Comparison of ENCODE assay signal across 22 mouse cellular contexts in genomic region chr3:34679439-34679838, GRCm38 (mm10). TPM values are rescaled to one million over a fixed set of nuclear protein-coding genes. Genes with fewer than 3 reads are reported as not detected.
A peak's percentile ranks its signal among the peaks of the same experiment; 100 is the strongest.
DNase-seq lines count a peak whose midpoint lies in the region; ATAC-seq and TF ChIP-seq lines count a peak whose summit lies in the region.
"Had no signal": no experiment of that assay in that cellular context is flagged by ENCODE, and none has a peak within 500 bp of the region (broad histone marks: within the 10 kb centered on the region; RNA-seq: fewer than 3 reads in every experiment).

No protein-coding gene starts in this region.

- H3K4me3 ChIP-seq in forebrain, embryonic 10.5 days = no peak overlapping the region
- H3K4me3 ChIP-seq in forebrain, embryonic 16.5 days (replicated peaks; ENCODE audit: low read length) = no peak overlapping the region
- no peak overlapping the region for H3K4me3 ChIP-seq in hindbrain, embryonic 12.5 days
- H3K4me3 ChIP-seq in hindbrain, postnatal 0 days (ENCODE audit: low read length) = no peak overlapping the region
- H3K4me3 ChIP-seq in neural tube, embryonic 11.5 days (ENCODE audit: low read depth, low read length) = no peak overlapping the region
- H3K4me3 ChIP-seq in midbrain, embryonic 13.5 days (replicated peaks) = no peak overlapping the region
- H3K4me3 ChIP-seq: embryonic facial prominence, embryonic 15.5 days; erythroblast, embryonic 14.5 days; gastrocnemius, adult 2 months; heart, embryonic 12.5 days; hindbrain, embryonic 13.5 days; intestine, embryonic 15.5 days had no signal

- H3K27me3 ChIP-seq in forebrain, embryonic 10.5 days (ENCODE audit: poor library complexity, severe bottlenecking) = no peaks in the 10 kb centered on the region
- no peaks in the 10 kb centered on the region for H3K27me3 ChIP-seq in forebrain, embryonic 16.5 days (replicated peaks; ENCODE audit: control insufficient read depth, insufficient read depth, low read length)
- no peaks in the 10 kb centered on the region for H3K27me3 ChIP-seq in hindbrain, embryonic 12.5 days
- H3K27me3 ChIP-seq in hindbrain, postnatal 0 days (ENCODE audit: insufficient read depth, low read length) = no peaks in the 10 kb centered on the region
- H3K27me3 ChIP-seq in neural tube, embryonic 11.5 days (ENCODE audit: control insufficient read depth, insufficient read depth, low read length) = no peaks in the 10 kb centered on the region
- no peaks in the 10 kb centered on the region for H3K27me3 ChIP-seq in midbrain, embryonic 13.5 days
- H3K27me3 ChIP-seq: embryonic facial prominence, embryonic 15.5 days; intestine, embryonic 15.5 days had no signal

- WGBS in forebrain, embryonic 10.5 days = 46% methylated on average over 2 of the region's 2 CpGs
- WGBS in forebrain, embryonic 16.5 days = 19% methylated on average over 2 of the region's 2 CpGs
- WGBS in hindbrain, embryonic 12.5 days = 25% methylated on average over 2 of the region's 2 CpGs
- WGBS in hindbrain, postnatal 0 days = 24% methylated on average over 2 of the region's 2 CpGs
- WGBS in neural tube, embryonic 11.5 days = 39% methylated on average over 2 of the region's 2 CpGs
- WGBS in midbrain, embryonic 13.5 days = 15% methylated on average over 2 of the region's 2 CpGs

- H3K9me3 ChIP-seq in forebrain, embryonic 10.5 days = no peaks in the 10 kb centered on the region
- no peaks in the 10 kb centered on the region for H3K9me3 ChIP-seq in forebrain, embryonic 16.5 days (ENCODE audit: control insufficient read depth, low read length)
- H3K9me3 ChIP-seq in hindbrain, embryonic 12.5 days (replicated peaks) = no peaks in the 10 kb centered on the region
- H3K9me3 ChIP-seq in hindbrain, postnatal 0 days (ENCODE audit: low read length) = no peaks in the 10 kb centered on the region
- no peaks in the 10 kb centered on the region for H3K9me3 ChIP-seq in neural tube, embryonic 11.5 days (ENCODE audit: control insufficient read depth, low read length)
- H3K9me3 ChIP-seq in midbrain, embryonic 13.5 days = no peaks in the 10 kb centered on the region
- H3K9me3 ChIP-seq: embryonic facial prominence, embryonic 15.5 days; heart, embryonic 12.5 days; hindbrain, embryonic 13.5 days; intestine, embryonic 15.5 days had no signal

- no peak overlapping the region for H3K9ac ChIP-seq in forebrain, embryonic 16.5 days (replicated peaks; ENCODE audit: low read depth, low read length)
- H3K9ac ChIP-seq in hindbrain, embryonic 12.5 days = no peak overlapping the region
- no peak overlapping the region for H3K9ac ChIP-seq in hindbrain, postnatal 0 days (replicated peaks; ENCODE audit: low read length)
- H3K9ac ChIP-seq in neural tube, embryonic 11.5 days (ENCODE audit: low read length) = no peak overlapping the region
- no peak overlapping the region for H3K9ac ChIP-seq in midbrain, embryonic 13.5 days (replicated peaks)
- H3K9ac ChIP-seq: embryonic facial prominence, embryonic 15.5 days; heart, embryonic 12.5 days; hindbrain, embryonic 13.5 days; intestine, embryonic 15.5 days had no signal

- no peak overlapping the region for H3K4me2 ChIP-seq in forebrain, embryonic 16.5 days (ENCODE audit: low read length)
- no peak overlapping the region for H3K4me2 ChIP-seq in hindbrain, embryonic 12.5 days (replicated peaks)
- H3K4me2 ChIP-seq in hindbrain, postnatal 0 days (ENCODE audit: low read depth, low read length) = no peak overlapping the region
- H3K4me2 ChIP-seq in neural tube, embryonic 11.5 days (ENCODE audit: low read depth) = no peak overlapping the region
- H3K4me2 ChIP-seq in midbrain, embryonic 13.5 days (replicated peaks) = no peak overlapping the region
- H3K4me2 ChIP-seq: embryonic facial prominence, embryonic 15.5 days; heart, embryonic 12.5 days; hindbrain, embryonic 13.5 days; intestine, embryonic 15.5 days had no signal

- peak overlapping the region; percentile 78 for H3K27ac ChIP-seq in forebrain, embryonic 10.5 days
- no peak overlapping the region for H3K27ac ChIP-seq in forebrain, embryonic 16.5 days (ENCODE audit: low read length)
- H3K27ac ChIP-seq in hindbrain, embryonic 12.5 days = 0 out of 2 replicates have a peak overlapping the region, but pooled peaks have one; percentile 17
- no peak overlapping the region for H3K27ac ChIP-seq in hindbrain, postnatal 0 days
- 0 out of 2 replicates have a peak overlapping the region, but pooled peaks have one; percentile 23 for H3K27ac ChIP-seq in neural tube, embryonic 11.5 days (ENCODE audit: low read depth, low read length)
- peak overlapping the region; percentile 35; the same call in 1 of the 2 replicates for H3K27ac ChIP-seq in midbrain, embryonic 13.5 days
- H3K27ac ChIP-seq: embryonic facial prominence, embryonic 15.5 days; gastrocnemius, adult 2 months; hindbrain, embryonic 13.5 days; intestine, embryonic 15.5 days had no signal

- peaks cover 35% of the 10 kb centered on the region for H3K4me1 ChIP-seq in forebrain, embryonic 10.5 days
- H3K4me1 ChIP-seq in forebrain, embryonic 16.5 days (replicated peaks; ENCODE audit: control insufficient read depth, insufficient read depth, low read length) = peaks cover 3% of the 10 kb centered on the region; the same call in 1 of the 2 replicates
- H3K4me1 ChIP-seq in hindbrain, embryonic 12.5 days = peaks cover 10% of the 10 kb centered on the region
- H3K4me1 ChIP-seq in hindbrain, postnatal 0 days (ENCODE audit: insufficient read depth, low read length) = no peaks in the 10 kb centered on the region
- 0 out of 2 replicates have a peak, but pooled peaks cover 6% of the 10 kb centered on the region for H3K4me1 ChIP-seq in neural tube, embryonic 11.5 days (ENCODE audit: control insufficient read depth, insufficient read depth, low read length)
- H3K4me1 ChIP-seq in midbrain, embryonic 13.5 days (replicated peaks) = peaks cover 18% of the 10 kb centered on the region
- H3K4me1 ChIP-seq: embryonic facial prominence, embryonic 15.5 days; heart, embryonic 12.5 days; intestine, embryonic 15.5 days had no signal

- ATAC-seq in forebrain, embryonic 16.5 days = no peak
- ATAC-seq in hindbrain, embryonic 12.5 days (ENCODE audit: low FRiP score) = no peak
- no peak for ATAC-seq in hindbrain, postnatal 0 days
- no peak for ATAC-seq in neural tube, embryonic 11.5 days (ENCODE audit: insufficient read depth, low FRiP score, low TSS enrichment)
- ATAC-seq in midbrain, embryonic 13.5 days = no peak
- ATAC-seq: intestine, embryonic 15.5 days had no signal

- peaks cover 27% of the 10 kb centered on the region for H3K36me3 ChIP-seq in forebrain, embryonic 10.5 days (replicated peaks)
- H3K36me3 ChIP-seq in forebrain, embryonic 16.5 days (ENCODE audit: control insufficient read depth, insufficient read depth) = no peaks in the 10 kb centered on the region
- no peaks in the 10 kb centered on the region for H3K36me3 ChIP-seq in hindbrain, embryonic 12.5 days
- no peaks in the 10 kb centered on the region for H3K36me3 ChIP-seq in hindbrain, postnatal 0 days (ENCODE audit: insufficient read depth, low read length)
- no peaks in the 10 kb centered on the region for H3K36me3 ChIP-seq in neural tube, embryonic 11.5 days (ENCODE audit: control insufficient read depth, insufficient read depth, low read length)
- H3K36me3 ChIP-seq in midbrain, embryonic 13.5 days = 0 out of 2 replicates have a peak, but pooled peaks cover 3% of the 10 kb centered on the region
- H3K36me3 ChIP-seq: embryonic facial prominence, embryonic 15.5 days; heart, embryonic 12.5 days; hindbrain, embryonic 13.5 days; intestine, embryonic 15.5 days had no signal

- no peak for DNase-seq in forebrain, embryonic 10.5 days (ENCODE audit: extremely low spot score, low spot score)
- no peak for DNase-seq in hindbrain, postnatal 0 days (ENCODE audit: low spot score)
- DNase-seq in neural tube, embryonic 11.5 days (ENCODE audit: low spot score) = no peak
- no peak for DNase-seq in neural tube, embryonic 10.5 days (ENCODE audit: extremely low spot score, low spot score)
- no peak for DNase-seq in liver
- DNase-seq: adrenal gland, postnatal 14 days; cerebellum, adult 11-12 months; cerebellum, adult 9-10 months; cerebellum, postnatal 25 days; gastrocnemius, adult 2 months; gastrocnemius, postnatal 25 days had no signal

- no peak for TF ChIP-seq CTCF in hindbrain, postnatal 0 days (IDR thresholded peaks at IDR 0.05; ENCODE audit: low read depth)

RNA-seq across cellular contexts. Expression of gene Sox2, which starts 29.2 kb away (rescaled TPM):
- polyA plus RNA-seq in forebrain, embryonic 10.5 days (2016; fragmentation: Nextera tagmentation; extraction: Ambion mirVana) = 29.2 and 29.3 TPM in 2 replicates
- polyA plus RNA-seq in forebrain, embryonic 16.5 days (2015; fragmentation: Nextera tagmentation; extraction: Ambion mirVana) = 20.8 and 24.0 TPM in 2 replicates
- 37.3 and 39.5 TPM in 2 replicates for polyA plus RNA-seq in hindbrain, embryonic 12.5 days (2016; fragmentation: Nextera tagmentation; extraction: Ambion mirVana)
- 68.1 and 80.2 TPM in 2 replicates for total RNA-seq in hindbrain, postnatal 0 days (2014; rRNA removed)
- 22.6 and 26.3 TPM in 2 replicates for polyA plus RNA-seq in hindbrain, postnatal 0 days (2015; fragmentation: Nextera tagmentation; extraction: Ambion mirVana)
- 32.5 and 36.8 TPM in 2 replicates for polyA plus RNA-seq in neural tube, embryonic 11.5 days (2014; fragmentation: Nextera tagmentation; extraction: Ambion mirVana)
- 27.8 and 28.2 TPM in 2 replicates for polyA plus RNA-seq in midbrain, embryonic 13.5 days (2015; fragmentation: Nextera tagmentation; extraction: Ambion mirVana)
- total RNA-seq: gastrocnemius, adult 2 months; gastrocnemius, postnatal 25 days; granulocyte monocyte progenitor cell, adult 5-6 weeks; heart, postnatal 25 days; MEL had no signal
- polyA plus RNA-seq: erythroblast, embryonic 14.5 days had no signal

Comparison
In these comparisons a context has a peak if more than half of its experiments do, and no peak if none do; other contexts are left out.
1. H3K27ac ChIP-seq: peak in forebrain, embryonic 10.5 days (single experiment), hindbrain, embryonic 12.5 days (single experiment), neural tube, embryonic 11.5 days (single experiment) and midbrain, embryonic 13.5 days (single experiment); none in forebrain, embryonic 16.5 days (single experiment) and hindbrain, postnatal 0 days (single experiment).